Mouse (Mus musculus) spleen, adult 2 months (tissue): ENCODE data around the gene Espn.
A peak's percentile ranks its signal among the peaks of the same experiment; 100 is the strongest.

Source experiments
- CTCF ChIP-seq: fragments of 200-500 bp; IDR thresholded peaks from 2 replicates; pipeline ENCODE4 v1.5.1; 2011; ENCODE audit warnings: mild to moderate bottlenecking, inconsistent platforms; ENCODE audit not compliant: insufficient read depth, insufficient read length, insufficient replicate concordance; ENCODE audit errors: extremely low read depth
- POLR2A ChIP-seq: fragments of 200-500 bp; IDR thresholded peaks from 2 replicates; pipeline ENCODE4 v1.6.1; 2011; ENCODE audit warnings: low read depth, low read length, inconsistent platforms

- peak; percentile 51; the same call in 1 of the 2 replicates for TF ChIP-seq CTCF
- no peak for TF ChIP-seq POLR2A
These were observed 11.7 kb downstream of the Espn start for GRCm38 (mm10) chr4:152140441-152140840.
